Comparison of ENCODE assay signal across 8 mouse cellular contexts in genomic region chr4:127243552-127243951, GRCm38 (mm10). TPM values are rescaled to one million over a fixed set of nuclear protein-coding genes. Genes with fewer than 3 reads are reported as not detected.
DNase-seq lines count a peak whose midpoint lies in the region; ATAC-seq lines count a peak whose summit lies in the region.

Smim12 (plus strand) TSS chr4:127243784.

- H3K36me3 ChIP-seq in heart, embryonic 10.5 days = peaks cover 16% of the 10 kb centered on the region
- peaks cover 20% of the 10 kb centered on the region for H3K36me3 ChIP-seq in kidney, embryonic 15.5 days

- peak; percentile 100 for DNase-seq in B cell, adult 2 months
- peak; percentile 99 for DNase-seq in brain, adult 2 months (ENCODE audit: low read depth, low spot score)
- peak; percentile 97 for DNase-seq in heart, embryonic 10.5 days (ENCODE audit: low spot score)
- peak; percentile 98 for DNase-seq in liver
- DNase-seq in spleen, postnatal 4 days (ENCODE audit: low spot score in 2 of 2) = peak; percentile 99 to 100

- H3K9ac ChIP-seq in kidney, embryonic 15.5 days = peak within 1 kb of the TSS; percentile 84

- peak within 1 kb of the TSS; percentile 97 for H3K4me3 ChIP-seq in heart, embryonic 10.5 days
- H3K4me3 ChIP-seq in kidney, embryonic 15.5 days (replicated peaks) = peak within 1 kb of the TSS; percentile 81

- peaks cover 12% of the 10 kb centered on the region for H3K4me1 ChIP-seq in heart, embryonic 10.5 days
- peaks cover 14% of the 10 kb centered on the region for H3K4me1 ChIP-seq in kidney, embryonic 15.5 days

- H3K27ac ChIP-seq in heart, embryonic 10.5 days = peak within 1 kb of the TSS; percentile 93
- H3K27ac ChIP-seq in kidney, embryonic 15.5 days = no peak within 1 kb of the TSS

- no peaks in the 10 kb centered on the region for H3K9me3 ChIP-seq in heart, embryonic 10.5 days
- no peaks in the 10 kb centered on the region for H3K9me3 ChIP-seq in kidney, embryonic 15.5 days (replicated peaks)

- WGBS in heart, embryonic 10.5 days = under 1% methylated on average over 29 of the region's 29 CpGs
- under 1% methylated on average over 29 of the region's 29 CpGs for WGBS in kidney, embryonic 15.5 days

- H3K27me3 ChIP-seq in heart, embryonic 10.5 days (ENCODE audit: insufficient read depth, poor library complexity, severe bottlenecking) = no peaks in the 10 kb centered on the region; the same call in 1 of the 2 replicates
- peaks cover 12% of the 10 kb centered on the region for H3K27me3 ChIP-seq in kidney, embryonic 15.5 days

- peak; percentile 100 for ATAC-seq in erythroblast, adult 5-6 weeks (replicated peaks; ENCODE audit: low FRiP score, poor library complexity, severe bottlenecking)
- peak; percentile 98 for ATAC-seq in kidney, embryonic 15.5 days (replicated peaks; ENCODE audit: low FRiP score)
- peak; percentile 97 for ATAC-seq in monocyte, adult 5-6 weeks (replicated peaks; ENCODE audit: insufficient number of reproducible peaks, low FRiP score, low TSS enrichment, poor library complexity, severe bottlenecking)

- peak within 1 kb of the TSS; percentile 89 for H3K4me2 ChIP-seq in kidney, embryonic 15.5 days

RNA-seq across cellular contexts. Expression of gene Smim12, which starts in this region (rescaled TPM):
- 4.8 and 11.1 TPM in 2 replicates for total RNA-seq in erythroblast, adult 5-6 weeks (2015; ENCODE audit: low replicate concordance)
- total RNA-seq in erythroblast, adult 5-6 weeks (2017; ENCODE audit: low replicate concordance) = 4.7 and 4.9 TPM in 2 replicates
- 83.2 TPM in 2 replicates for polyA plus RNA-seq in heart, embryonic 10.5 days (2016; fragmentation: Nextera tagmentation; extraction: Ambion mirVana)
- polyA plus RNA-seq in kidney, embryonic 15.5 days (2015; fragmentation: Nextera tagmentation; extraction: Ambion mirVana) = 65.6 and 66.3 TPM in 2 replicates
- 32.2 to 42.3 TPM (median 32.9 TPM) in 3 replicates for total RNA-seq in monocyte, adult 5-6 weeks (2017)
